Mouse (Mus musculus) hindbrain, embryonic 16.5 days (tissue): Measurements from ENCODE around the gene Lrig1. TPM values are rescaled to one million over a fixed set of nuclear protein-coding genes. Genes with fewer than 3 reads are reported as not detected.

Experiments used
- ATAC-seq: fragments of 200-750 bp; cut with Nextera tagmentation; 2 replicates; pipeline ENCODE4 v1.8.0; 2017; ENCODE audit warnings: moderate TSS enrichment, moderate library complexity
- H3K27ac ChIP-seq: fragments of 300-500 bp; sonication (generic); 2 replicates; pipeline ENCODE4 v1.5.1; 2014; ENCODE audit warnings: low read depth, mild to moderate bottlenecking, control low read depth, low read length, moderate library complexity
- H3K27me3 ChIP-seq: fragments of 300-500 bp; sonication (generic); replicated peaks from 2 replicates; pipeline ENCODE4 v1.6.1; 2014; ENCODE audit warnings: low read length; ENCODE audit not compliant: control insufficient read depth, insufficient read depth
- H3K36me3 ChIP-seq: fragments of 300-500 bp; sonication (generic); 2 replicates; pipeline ENCODE4 v1.6.1; 2014; ENCODE audit warnings: mild to moderate bottlenecking, low read length, moderate library complexity, mixed read lengths; ENCODE audit not compliant: control insufficient read depth, insufficient read depth
- H3K4me1 ChIP-seq: fragments of 300-500 bp; sonication (generic); 2 replicates; pipeline ENCODE4 v1.6.1; 2014; ENCODE audit warnings: low read depth, low read length; ENCODE audit not compliant: control insufficient read depth, insufficient read depth
- H3K4me2 ChIP-seq: fragments of 300-500 bp; sonication (generic); 2 replicates; pipeline ENCODE4 v1.6.1; 2014; ENCODE audit warnings: mild to moderate bottlenecking, low read length, control low read depth, moderate library complexity
- H3K4me3 ChIP-seq: fragments of 300-500 bp; sonication (generic); 2 replicates; pipeline ENCODE4 v1.5.1; 2014; ENCODE audit warnings: mild to moderate bottlenecking, low read length, control low read depth, moderate library complexity
- H3K9ac ChIP-seq: fragments of 300-500 bp; sonication (generic); 2 replicates; pipeline ENCODE4 v1.6.1; 2014; ENCODE audit warnings: low read depth, mild to moderate bottlenecking, control low read depth, low read length, moderate library complexity
- H3K9me3 ChIP-seq: fragments of 300-500 bp; sonication (generic); 2 replicates; pipeline ENCODE4 v1.6.1; 2014; ENCODE audit warnings: mild to moderate bottlenecking, low read length, moderate library complexity; ENCODE audit not compliant: control insufficient read depth
- WGBS: fragments of 180-500 bp; shearing (Covaris S2); extraction: QIAGEN DNeasy Blood & Tissue Kit; methylation state at CpG from one replicate; pipeline ENCODE4 v1.1.7; 2014; 5-methylcytosine and 5-hydroxymethylcytosine counted together
- polyA plus RNA-seq: library from polyadenylated mRNA; unstranded; fragments of >200 nt; fragmentation: Nextera tagmentation; extraction: Ambion mirVana; gene quantifications from 2 replicates; pipeline ENCODE4 v1.2.1, GENCODE M21; 2015

Gene Lrig1
- polyA plus RNA-seq, 1 experiment from 2014 or later = 18.7 TPM

- Histone ChIP-seq H3K4me2 (no peak overlapping the region), H3K9me3 (no peaks in the 10 kb centered on the region), H3K9ac (no peak overlapping the region), H3K4me3 (no peak overlapping the region), H3K27me3 (no peaks in the 10 kb centered on the region), H3K4me1 (peaks cover 15% of the 10 kb centered on the region), H3K36me3 (peaks cover 5% of the 10 kb centered on the region; the same call in 1 of the 2 replicates), H3K27ac (peak overlapping the region; percentile 16; the same call in 1 of the 2 replicates)
- WGBS = 56% methylated on average over 5 of the region's 5 CpGs
- ATAC-seq = no peak
These were observed 74.1 kb downstream of the Lrig1 start for GRCm38 (mm10) chr6:94625896-94626295.

GRCm38 (mm10) chr6:94624543-94624942 lies 75.4 kb downstream of the Lrig1 start:
- Histone ChIP-seq H3K4me3 (no peak overlapping the region), H3K36me3 (peaks cover 5% of the 10 kb centered on the region; the same call in 1 of the 2 replicates), H3K9ac (no peak overlapping the region), H3K4me1 (peaks cover 15% of the 10 kb centered on the region), H3K27ac (no peak overlapping the region), H3K4me2 (no peak overlapping the region), H3K27me3 (no peaks in the 10 kb centered on the region), H3K9me3 (no peaks in the 10 kb centered on the region)
- WGBS = 91% methylated on average over 5 of the region's 5 CpGs
- ATAC-seq = no peak

GRCm38 (mm10) chr6:94622983-94623382 lies 77.0 kb downstream of the Lrig1 start:
- Histone ChIP-seq H3K4me3 (no peak overlapping the region), H3K9me3 (no peaks in the 10 kb centered on the region), H3K4me2 (no peak overlapping the region), H3K36me3 (peaks cover 5% of the 10 kb centered on the region; the same call in 1 of the 2 replicates), H3K9ac (no peak overlapping the region), H3K27ac (no peak overlapping the region), H3K4me1 (peaks cover 9% of the 10 kb centered on the region), H3K27me3 (no peaks in the 10 kb centered on the region)
- ATAC-seq = peak; percentile 60; the same call in 1 of the 2 replicates
- whole genome bisulfite sequencing = 77% methylated on average over 4 of the region's 4 CpGs

- WGBS = 81% methylated on average over 9 of the region's 9 CpGs
- H3K36me3 ChIP-seq = peaks cover 5% of the 10 kb centered on the region; the same call in 1 of the 2 replicates
- H3K27me3 ChIP-seq = no peaks in the 10 kb centered on the region
- ATAC-seq = no peak
- H3K9ac ChIP-seq = no peak overlapping the region
- no peaks in the 10 kb centered on the region for H3K9me3 ChIP-seq
- peaks cover 2% of the 10 kb centered on the region for H3K4me1 ChIP-seq
- H3K4me3 ChIP-seq = no peak overlapping the region
- peak overlapping the region; percentile 14 for H3K27ac ChIP-seq
- no peak overlapping the region for H3K4me2 ChIP-seq
These were observed 79.1 kb downstream of the Lrig1 start for GRCm38 (mm10) chr6:94620801-94621301.

GRCm38 (mm10) chr6:94620287-94620686 lies 79.7 kb downstream of the Lrig1 start:
- H3K9me3 ChIP-seq = no peaks in the 10 kb centered on the region
- no peak overlapping the region for H3K4me3 ChIP-seq
- no peak overlapping the region for H3K4me2 ChIP-seq
- peaks cover 5% of the 10 kb centered on the region; the same call in 1 of the 2 replicates for H3K36me3 ChIP-seq
- no peaks in the 10 kb centered on the region for H3K4me1 ChIP-seq
- 59% methylated on average over 6 of the region's 6 CpGs for WGBS
- no peak overlapping the region for H3K27ac ChIP-seq
- H3K27me3 ChIP-seq = no peaks in the 10 kb centered on the region
- H3K9ac ChIP-seq = no peak overlapping the region
- ATAC-seq = no peak

- Histone ChIP-seq H3K36me3 (peaks cover 8% of the 10 kb centered on the region; the same call in 1 of the 2 replicates), H3K4me3 (no peak overlapping the region), H3K9me3 (no peaks in the 10 kb centered on the region), H3K4me1 (no peaks in the 10 kb centered on the region), H3K27me3 (no peaks in the 10 kb centered on the region), H3K27ac (peak overlapping the region; percentile 37; the same call in 1 of the 2 replicates), H3K4me2 (no peak overlapping the region), H3K9ac (0 out of 2 replicates have a peak overlapping the region, but pooled peaks have one; percentile 14)
- WGBS = 73% methylated on average over 5 of the region's 5 CpGs
- ATAC-seq = no peak
These were observed 81.3 kb downstream of the Lrig1 start for GRCm38 (mm10) chr6:94618671-94619070.

- no peak overlapping the region for H3K4me2 ChIP-seq
- peaks cover 8% of the 10 kb centered on the region for H3K36me3 ChIP-seq
- H3K4me3 ChIP-seq = no peak overlapping the region
- H3K4me1 ChIP-seq = no peaks in the 10 kb centered on the region
- H3K9me3 ChIP-seq = no peaks in the 10 kb centered on the region
- no peak overlapping the region for H3K9ac ChIP-seq
- no peak overlapping the region for H3K27ac ChIP-seq
- 83% methylated on average over 4 of the region's 4 CpGs for WGBS
- no peak for ATAC-seq
- no peaks in the 10 kb centered on the region for H3K27me3 ChIP-seq
These were observed 84.0 kb downstream of the Lrig1 start for GRCm38 (mm10) chr6:94615936-94616335.

GRCm38 (mm10) chr6:94614346-94614745 lies 85.6 kb downstream of the Lrig1 start:
- no peaks in the 10 kb centered on the region for H3K27me3 ChIP-seq
- H3K4me1 ChIP-seq = no peaks in the 10 kb centered on the region
- H3K9me3 ChIP-seq = no peaks in the 10 kb centered on the region
- 90% methylated on average over 6 of the region's 6 CpGs for WGBS
- H3K36me3 ChIP-seq = peaks cover 13% of the 10 kb centered on the region
- no peak overlapping the region for H3K4me2 ChIP-seq
- no peak overlapping the region for H3K27ac ChIP-seq
- no peak overlapping the region for H3K9ac ChIP-seq
- no peak overlapping the region for H3K4me3 ChIP-seq
- ATAC-seq = no peak

GRCm38 (mm10) chr6:94613235-94613895 lies 86.6 kb downstream of the Lrig1 start:
- no peak for ATAC-seq
- WGBS = 68% methylated on average over 6 of the region's 6 CpGs

More at GRCm38 (mm10) chr6:94613235-94613895, 86.6 kb downstream of the Lrig1 start:
- Histone ChIP-seq H3K4me2 (no peak overlapping the region), H3K4me1 (no peaks in the 10 kb centered on the region), H3K9ac (no peak overlapping the region), H3K4me3 (no peak overlapping the region), H3K27me3 (no peaks in the 10 kb centered on the region), H3K27ac (no peak overlapping the region), H3K36me3 (peaks cover 16% of the 10 kb centered on the region), H3K9me3 (no peaks in the 10 kb centered on the region)
